Mouse (Mus musculus) kidney, embryonic 14.5 days (tissue): Measurements from ENCODE around the gene Grm8. TPM values are rescaled to one million over a fixed set of nuclear protein-coding genes. Genes with fewer than 3 reads are reported as not detected.

ENCODE experiments used
- ATAC-seq: fragments of 200-750 bp; cut with Nextera tagmentation; 2 replicates; pipeline ENCODE4 v1.8.0; 2017; ENCODE audit warnings: moderate number of reproducible peaks, mild to moderate bottlenecking, moderate TSS enrichment, moderate library complexity; ENCODE audit not compliant: low FRiP score, low TSS enrichment
- H3K27ac ChIP-seq: fragments of 300-500 bp; sonication (generic); 2 replicates; pipeline ENCODE4 v1.5.1; 2014; ENCODE audit warnings: low read depth, mild to moderate bottlenecking, low read length, moderate library complexity, mixed read lengths
- H3K27me3 ChIP-seq: fragments of 300-500 bp; sonication (generic); 2 replicates; pipeline ENCODE4 v1.6.1; 2014; ENCODE audit warnings: mild to moderate bottlenecking, low read length; ENCODE audit not compliant: control insufficient read depth, insufficient read depth
- H3K36me3 ChIP-seq: fragments of 300-500 bp; sonication (generic); 2 replicates; pipeline ENCODE4 v1.6.1; 2014; ENCODE audit warnings: low read length, mixed read lengths; ENCODE audit not compliant: control insufficient read depth, insufficient read depth
- H3K4me1 ChIP-seq: fragments of 300-500 bp; sonication (generic); 2 replicates; pipeline ENCODE4 v1.6.1; 2014; ENCODE audit warnings: low read length, mixed read lengths; ENCODE audit not compliant: control insufficient read depth, insufficient read depth
- H3K4me2 ChIP-seq: fragments of 300-500 bp; sonication (generic); replicated peaks from 2 replicates; pipeline ENCODE4 v1.6.1; 2014; ENCODE audit warnings: low read depth, mild to moderate bottlenecking, low read length
- H3K4me3 ChIP-seq: fragments of 300-500 bp; sonication (generic); 2 replicates; pipeline ENCODE4 v1.5.1; 2014; ENCODE audit warnings: mild to moderate bottlenecking, low read length
- H3K9ac ChIP-seq: fragments of 300-500 bp; sonication (generic); 2 replicates; pipeline ENCODE4 v1.6.1; 2014; ENCODE audit warnings: low read depth, mild to moderate bottlenecking, low read length, moderate library complexity
- H3K9me3 ChIP-seq: fragments of 300-500 bp; sonication (generic); 2 replicates; pipeline ENCODE4 v1.6.1; 2016; ENCODE audit warnings: low read length; ENCODE audit not compliant: control insufficient read depth
- WGBS: fragments of 180-500 bp; shearing (Covaris S2); extraction: QIAGEN DNeasy Blood & Tissue Kit; methylation state at CpG from one replicate; pipeline ENCODE4 v1.1.7; 2014; 5-methylcytosine and 5-hydroxymethylcytosine counted together
- polyA plus RNA-seq: library from polyadenylated mRNA; unstranded; fragments of >200 nt; fragmentation: Nextera tagmentation; extraction: Ambion mirVana; gene quantifications from 2 replicates; pipeline ENCODE4 v1.2.1, GENCODE M21; 2014

Gene Grm8
- polyA plus RNA-seq, 1 experiment from 2014 or later = 1.0 TPM

DNA sequence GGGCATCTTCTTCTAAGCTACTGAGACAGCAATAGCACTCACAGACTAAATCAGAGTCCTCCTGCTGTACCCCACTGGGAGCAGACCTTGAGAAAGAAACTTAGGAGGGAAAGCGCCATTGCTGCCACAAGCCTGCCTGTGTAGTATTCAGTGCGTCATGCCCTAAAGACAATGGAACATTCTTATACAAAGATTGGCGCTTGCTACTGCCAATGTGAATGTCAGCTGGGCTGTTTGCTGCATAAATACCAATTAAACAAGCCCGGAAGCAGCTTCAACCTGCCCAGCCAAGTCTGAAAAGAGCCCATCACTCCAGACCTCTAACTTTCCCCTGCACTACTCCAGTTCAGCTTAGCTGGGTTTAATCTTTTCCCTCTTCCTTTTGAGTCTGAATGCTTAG lies 2.9 kb downstream of the Grm8 start:
- Histone ChIP-seq H3K36me3 (no peaks in the 10 kb centered on the region), H3K4me2 (no peak overlapping the region), H3K9ac (no peak overlapping the region), H3K4me3 (no peak overlapping the region), H3K9me3 (no peaks in the 10 kb centered on the region), H3K27ac (no peak overlapping the region), H3K4me1 (0 out of 2 replicates have a peak, but pooled peaks cover 4% of the 10 kb centered on the region), H3K27me3 (peaks cover 40% of the 10 kb centered on the region)
- WGBS = 9% methylated on average over 4 of the region's 4 CpGs
- ATAC-seq = no peak

DNA sequence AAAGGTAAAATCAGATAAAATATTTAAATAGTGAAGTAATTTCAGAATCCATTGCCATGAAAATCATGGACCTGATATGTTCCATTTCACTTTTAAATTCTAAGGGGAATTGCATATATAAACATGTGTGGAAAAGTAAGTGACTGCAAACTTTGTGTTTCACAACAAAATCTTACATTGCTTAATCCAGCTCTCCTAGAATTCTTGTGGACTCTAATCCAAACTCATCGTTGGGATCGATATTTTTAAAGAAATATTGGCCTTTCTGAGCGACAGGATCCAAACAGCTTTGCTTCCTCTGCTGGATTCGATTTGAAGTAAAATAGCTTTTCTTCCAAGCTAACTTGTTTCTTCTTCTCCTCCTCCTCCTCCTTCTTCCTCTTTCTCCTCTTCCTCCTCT lies 6.1 kb downstream of the Grm8 start:
- ATAC-seq = no peak
- H3K9ac ChIP-seq = no peak overlapping the region
- H3K4me2 ChIP-seq = no peak overlapping the region
- H3K9me3 ChIP-seq = no peaks in the 10 kb centered on the region
- WGBS = 93% methylated on average over 4 of the region's 4 CpGs
- H3K27ac ChIP-seq = no peak overlapping the region
- H3K36me3 ChIP-seq = no peaks in the 10 kb centered on the region
- H3K4me1 ChIP-seq = no peaks in the 10 kb centered on the region
- peaks cover 24% of the 10 kb centered on the region for H3K27me3 ChIP-seq
- H3K4me3 ChIP-seq = no peak overlapping the region

DNA sequence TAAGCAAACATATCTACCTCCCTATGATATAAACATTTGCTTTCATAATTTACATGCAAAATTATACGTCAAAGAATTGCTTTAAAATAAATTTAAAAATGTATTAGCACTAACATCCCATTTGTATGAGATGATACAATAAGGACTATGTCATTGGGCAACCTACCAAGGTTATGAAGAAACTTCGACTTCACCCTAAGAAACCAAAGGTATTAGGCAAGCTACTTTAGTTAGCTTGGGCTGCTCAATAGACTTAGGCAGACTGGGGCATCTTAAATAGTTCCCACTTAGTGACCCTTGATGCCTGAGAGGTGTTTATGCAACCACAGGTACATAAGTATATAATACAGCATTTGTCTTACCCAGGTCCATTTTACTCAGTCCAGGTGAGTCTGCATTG lies 19.5 kb downstream of the Grm8 start:
- no peak for ATAC-seq
- Histone ChIP-seq H3K4me2 (no peak overlapping the region), H3K27me3 (no peaks in the 10 kb centered on the region), H3K9ac (no peak overlapping the region), H3K36me3 (no peaks in the 10 kb centered on the region), H3K9me3 (no peaks in the 10 kb centered on the region), H3K27ac (no peak overlapping the region), H3K4me3 (no peak overlapping the region), H3K4me1 (no peaks in the 10 kb centered on the region)
- 86% methylated on average over 2 of the region's 2 CpGs for WGBS

DNA sequence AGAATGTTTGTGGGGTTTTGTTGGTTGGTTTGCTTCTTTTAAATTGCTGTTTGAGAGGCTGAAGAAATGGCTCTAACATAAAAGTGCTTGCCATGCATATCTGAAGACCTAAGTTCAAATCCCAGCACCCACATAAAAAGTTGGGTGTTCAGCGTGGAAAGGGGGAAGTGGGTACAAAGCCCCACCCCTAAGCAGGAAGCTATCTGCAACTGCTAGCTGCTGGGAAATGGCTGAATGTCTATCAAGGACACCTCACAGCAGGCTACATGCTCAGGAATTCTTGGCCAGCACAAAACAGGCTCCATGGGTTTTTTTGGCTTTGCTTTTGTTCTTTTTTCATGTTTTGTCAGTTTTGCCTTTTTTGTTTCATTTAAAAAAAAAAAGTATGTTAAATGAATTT lies 20.1 kb downstream of the Grm8 start:
- ATAC-seq = no peak
- H3K27me3 ChIP-seq = no peaks in the 10 kb centered on the region

DNA sequence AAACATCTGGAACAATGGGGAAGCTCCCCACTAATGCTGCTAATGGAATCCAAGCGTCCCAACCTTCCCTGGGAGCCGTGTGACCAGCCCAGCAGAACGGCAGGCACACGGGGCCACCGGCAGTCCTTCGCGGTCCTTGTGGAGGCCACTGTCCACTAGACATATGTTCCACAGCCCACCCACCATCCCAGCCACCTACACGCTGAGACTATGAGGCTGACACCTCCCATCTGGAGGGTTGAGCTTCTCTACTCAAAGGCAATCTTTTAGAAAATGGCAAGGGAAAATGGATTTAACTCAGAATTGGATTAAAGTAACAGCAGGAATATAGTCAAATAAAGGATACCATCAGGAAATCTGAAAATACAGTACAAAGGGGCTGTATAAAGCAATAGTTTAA lies 23.4 kb downstream of the Grm8 start:
- Histone ChIP-seq H3K4me2 (no peak overlapping the region), H3K27ac (no peak overlapping the region), H3K36me3 (no peaks in the 10 kb centered on the region), H3K27me3 (no peaks in the 10 kb centered on the region), H3K4me3 (no peak overlapping the region), H3K9me3 (no peaks in the 10 kb centered on the region), H3K9ac (no peak overlapping the region), H3K4me1 (no peaks in the 10 kb centered on the region)
- 90% methylated on average over 8 of the region's 8 CpGs for WGBS
- ATAC-seq = no peak

More for the DNA sequence above, 20.1 kb downstream of the Grm8 start:
- Histone ChIP-seq H3K9me3 (no peaks in the 10 kb centered on the region), H3K4me2 (no peak overlapping the region), H3K4me3 (no peak overlapping the region), H3K9ac (no peak overlapping the region), H3K36me3 (no peaks in the 10 kb centered on the region), H3K4me1 (no peaks in the 10 kb centered on the region), H3K27ac (no peak overlapping the region)
- 78% methylated on average over 1 of the region's 1 CpGs for WGBS

DNA sequence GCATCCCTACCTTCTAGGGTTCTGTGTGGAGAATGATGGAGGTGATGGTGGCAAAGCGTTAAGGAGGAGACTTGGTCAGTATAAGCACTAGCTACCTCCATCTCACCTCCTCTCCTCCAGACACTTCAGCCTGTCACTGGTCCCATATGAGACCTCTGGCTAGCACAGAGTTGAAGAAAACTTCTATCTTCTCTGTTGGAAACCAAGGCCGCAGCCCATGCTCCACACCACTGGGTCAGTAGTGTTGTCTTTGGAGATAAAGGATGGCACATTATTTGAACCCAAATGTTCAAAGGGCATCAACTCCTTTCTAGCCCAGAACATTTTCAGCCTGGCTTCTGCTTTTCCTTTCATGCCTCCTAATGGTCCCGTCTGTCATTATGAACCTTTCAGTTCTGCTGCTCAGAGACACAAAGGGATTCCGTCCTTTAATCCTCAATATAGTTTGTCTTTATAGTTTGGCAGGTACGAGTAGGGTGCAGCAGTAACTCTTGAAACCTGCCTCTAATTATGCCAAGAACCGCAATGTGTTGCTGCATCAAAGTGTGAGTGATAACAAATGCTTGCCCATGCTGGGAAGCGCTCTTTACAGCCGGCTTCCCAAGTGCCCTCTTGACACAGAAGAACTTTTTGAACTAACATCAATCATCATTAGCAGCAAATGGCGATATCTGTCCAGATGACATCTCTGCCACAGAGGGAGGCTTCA lies 32.2 kb downstream of the Grm8 start:
- no peak for ATAC-seq
- 35% methylated on average over 9 of the region's 9 CpGs for WGBS

DNA sequence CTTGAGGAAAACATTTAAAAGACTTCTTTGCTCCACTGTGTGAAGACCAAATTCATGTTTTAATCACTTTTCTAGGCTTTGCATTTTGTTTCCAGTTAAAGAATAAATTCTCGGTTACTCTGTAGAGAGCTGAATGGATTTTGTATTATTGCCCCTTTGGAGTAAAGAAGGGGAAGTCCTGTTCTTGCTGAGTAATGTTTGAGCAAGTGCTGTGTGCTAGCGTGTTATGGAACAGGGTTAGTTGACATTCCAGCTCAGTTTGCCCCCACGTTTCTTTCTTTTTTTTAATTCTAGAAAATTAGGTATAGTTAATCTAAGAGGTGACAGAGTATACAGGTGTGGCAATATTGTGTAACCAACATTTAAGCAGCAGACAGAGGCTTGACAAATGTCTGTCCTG lies 35.0 kb downstream of the Grm8 start:
- H3K4me2 ChIP-seq = no peak overlapping the region
- no peaks in the 10 kb centered on the region for H3K4me1 ChIP-seq
- no peak overlapping the region for H3K4me3 ChIP-seq
- no peak overlapping the region for H3K9ac ChIP-seq
- WGBS = 84% methylated on average over 3 of the region's 3 CpGs
- no peak overlapping the region for H3K27ac ChIP-seq
- no peaks in the 10 kb centered on the region for H3K27me3 ChIP-seq
- ATAC-seq = no peak
- H3K9me3 ChIP-seq = no peaks in the 10 kb centered on the region
- no peaks in the 10 kb centered on the region for H3K36me3 ChIP-seq

More for the DNA sequence above, 32.2 kb downstream of the Grm8 start:
- Histone ChIP-seq H3K9ac (no peak overlapping the region), H3K4me2 (no peak overlapping the region), H3K4me3 (no peak overlapping the region), H3K36me3 (no peaks in the 10 kb centered on the region), H3K9me3 (no peaks in the 10 kb centered on the region), H3K4me1 (no peaks in the 10 kb centered on the region), H3K27ac (no peak overlapping the region), H3K27me3 (no peaks in the 10 kb centered on the region)

DNA sequence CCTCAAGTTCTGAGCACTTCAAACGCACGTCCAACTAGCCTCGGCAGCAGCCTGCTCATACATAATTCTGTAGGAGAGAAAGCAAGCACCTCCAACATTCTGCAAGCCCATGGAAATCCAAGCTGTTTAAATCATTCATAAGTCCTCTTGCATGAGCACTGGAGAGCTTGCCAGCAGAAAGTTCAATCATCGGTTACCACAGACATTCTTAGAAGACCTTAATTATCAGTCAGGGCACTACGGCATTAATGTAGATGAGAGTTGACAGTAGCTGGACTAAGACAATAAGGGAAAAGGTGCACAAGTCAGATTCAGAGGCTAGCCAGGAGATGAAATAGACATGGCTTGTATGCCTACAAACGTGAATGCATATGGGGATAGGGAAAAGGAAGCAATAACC lies 42.5 kb downstream of the Grm8 start:
- no peak for ATAC-seq
- H3K9me3 ChIP-seq = no peaks in the 10 kb centered on the region
- no peak overlapping the region for H3K4me2 ChIP-seq
- no peak overlapping the region for H3K27ac ChIP-seq
- H3K9ac ChIP-seq = no peak overlapping the region
- H3K27me3 ChIP-seq = no peaks in the 10 kb centered on the region
- no peaks in the 10 kb centered on the region for H3K4me1 ChIP-seq
- whole genome bisulfite sequencing = 91% methylated on average over 6 of the region's 6 CpGs
- no peak overlapping the region for H3K4me3 ChIP-seq
- no peaks in the 10 kb centered on the region for H3K36me3 ChIP-seq

DNA sequence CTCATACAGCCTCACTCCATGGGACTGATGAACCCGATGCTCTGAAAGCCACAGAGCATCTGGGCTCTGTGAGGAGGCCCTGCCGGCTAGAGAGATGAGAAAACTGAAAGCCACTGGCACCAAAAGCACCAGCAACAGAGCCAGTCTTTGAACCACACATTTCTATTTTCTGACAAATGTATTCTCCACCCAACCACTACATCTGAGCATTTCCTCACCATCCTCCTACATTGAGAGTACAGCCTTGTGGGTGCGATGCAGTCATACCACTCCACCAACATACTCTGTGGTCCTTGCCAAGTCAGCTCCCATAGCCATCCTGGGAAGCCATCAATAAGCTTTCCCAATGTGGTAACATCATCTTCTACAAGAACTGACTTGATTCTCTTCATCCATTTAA lies 43.1 kb downstream of the Grm8 start:
- Histone ChIP-seq H3K9me3 (no peaks in the 10 kb centered on the region), H3K36me3 (no peaks in the 10 kb centered on the region), H3K4me2 (no peak overlapping the region), H3K27me3 (no peaks in the 10 kb centered on the region), H3K27ac (no peak overlapping the region), H3K4me1 (no peaks in the 10 kb centered on the region), H3K9ac (no peak overlapping the region), H3K4me3 (no peak overlapping the region)
- no peak for ATAC-seq
- WGBS = 87% methylated on average over 3 of the region's 3 CpGs
